Mouse (Mus musculus) CH12.LX (cell line): ENCODE results near the gene Klrb1b.

ENCODE experiments used
- CHD2 ChIP-seq: IDR thresholded peaks from 2 replicates; pipeline ENCODE4 v1.6.1; 2011; ENCODE audit warnings: low read length, improper control_type of control experiment
- CTCF ChIP-seq, 2 experiments: IDR thresholded peaks in 1 of 2; conservative IDR thresholded peaks in 1 of 2; 2 replicates each; pipeline ENCODE4 v1.5.1; 2011 to 2012; ENCODE audit warnings: low read depth in 2 of 2, low read length in 2 of 2, improper control_type of control experiment in 1 of 2, inconsistent platforms in 1 of 2, mild to moderate bottlenecking in 1 of 2, moderate library complexity in 1 of 2
- E2F4 ChIP-seq: IDR thresholded peaks from 2 replicates; pipeline ENCODE4 v1.6.1; 2011; ENCODE audit warnings: low read depth, low read length, improper control_type of control experiment; ENCODE audit not compliant: insufficient replicate concordance
- EP300 ChIP-seq: IDR thresholded peaks from 2 replicates; pipeline ENCODE4 v1.6.1; 2011; ENCODE audit warnings: low read length, improper control_type of control experiment
- GABPA ChIP-seq: IDR thresholded peaks from 2 replicates; pipeline ENCODE4 v1.6.1; 2012; ENCODE audit warnings: low read depth, low read length, improper control_type of control experiment, inconsistent platforms; ENCODE audit not compliant: insufficient replicate concordance
- HCFC1 ChIP-seq: IDR thresholded peaks from 2 replicates; pipeline ENCODE4 v1.6.1; 2012; ENCODE audit warnings: low read depth, mild to moderate bottlenecking, inconsistent platforms, low read length, improper control_type of control experiment
- MAZ ChIP-seq: IDR thresholded peaks from 2 replicates; pipeline ENCODE4 v1.6.1; 2012; ENCODE audit warnings: low read depth, mild to moderate bottlenecking, inconsistent platforms, low read length, improper control_type of control experiment, moderate library complexity
- NELFE ChIP-seq: IDR thresholded peaks from 2 replicates; pipeline ENCODE4 v1.6.1; 2011; ENCODE audit warnings: low read depth, low read length, improper control_type of control experiment
- NRF1 ChIP-seq: IDR thresholded peaks from 2 replicates; pipeline ENCODE4 v1.6.1; 2014; ENCODE audit warnings: low read depth, mild to moderate bottlenecking, inconsistent platforms, low read length, improper control_type of control experiment, moderate library complexity
- POLR2A ChIP-seq: IDR thresholded peaks from 2 replicates; pipeline ENCODE4 v1.6.1; 2011; ENCODE audit warnings: low read depth, mild to moderate bottlenecking, improper control_type of control experiment, low read length
- SIN3A ChIP-seq: IDR thresholded peaks from 2 replicates; pipeline ENCODE4 v1.6.1; 2012; ENCODE audit warnings: low read length, improper control_type of control experiment, inconsistent platforms
- USF1 ChIP-seq: IDR thresholded peaks from 2 replicates; pipeline ENCODE4 v1.6.1; 2014; ENCODE audit warnings: low read depth, mild to moderate bottlenecking, inconsistent platforms, low read length, improper control_type of control experiment
- ZC3H11A ChIP-seq: IDR thresholded peaks from 2 replicates; pipeline ENCODE4 v1.6.1; 2012; ENCODE audit warnings: low read depth, mild to moderate bottlenecking, inconsistent platforms, low read length, improper control_type of control experiment
- ZKSCAN1 ChIP-seq: IDR thresholded peaks from 2 replicates; pipeline ENCODE4 v1.6.1; 2012; ENCODE audit warnings: low read depth, inconsistent platforms, low read length, improper control_type of control experiment, borderline replicate concordance

DNA sequence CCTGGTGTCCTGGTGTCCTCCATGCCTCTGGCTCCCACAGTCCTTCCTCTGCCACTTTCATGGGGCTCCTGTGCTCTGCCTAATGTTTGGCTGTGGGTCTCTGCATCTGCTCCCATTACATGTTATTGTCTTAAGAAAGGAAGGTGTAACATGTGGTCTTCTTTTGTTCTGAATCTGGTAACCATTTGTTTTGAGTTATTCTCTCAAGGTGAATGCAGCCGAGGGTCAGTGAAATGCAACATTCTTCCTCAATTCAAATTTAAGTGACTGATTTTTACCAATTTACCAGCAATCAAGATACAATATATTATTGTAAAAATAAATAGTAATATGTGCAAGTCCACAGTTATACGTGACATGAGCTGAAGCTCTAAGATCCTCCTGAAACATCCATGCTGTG, 37.0 kb downstream of the Klrb1b start, which contains the start of gene Klrb1c:
- no peak for TF ChIP-seq CTCF (conservative IDR thresholded peaks at IDR 0.05 in 1 of 2, IDR thresholded peaks at IDR 0.05 in 1 of 2; ENCODE audit: low read depth in 2 of 2, low read length in 2 of 2)
- TF ChIP-seq USF1, result no peak
- no peak for TF ChIP-seq ZC3H11A
- no peak for TF ChIP-seq EP300
- TF ChIP-seq POLR2A, result no peak
- no peak for TF ChIP-seq ZKSCAN1
- TF ChIP-seq E2F4, result no peak
- no peak for TF ChIP-seq GABPA
- TF ChIP-seq HCFC1, result no peak
- no peak for TF ChIP-seq CHD2
- no peak for TF ChIP-seq SIN3A
- no peak for TF ChIP-seq NELFE
- no peak for TF ChIP-seq MAZ
- TF ChIP-seq NRF1, result no peak
